Comparison of ENCODE assay signal across 11 mouse cellular contexts in genomic region chr1:95241671-95242150, GRCm38 (mm10).
"Had no signal": no experiment of that assay in that cellular context is flagged by ENCODE, and none has a peak within 500 bp of the region (broad histone marks: within the 10 kb centered on the region; RNA-seq: fewer than 3 reads in every experiment).

No protein-coding gene starts in this region.

- ATAC-seq: liver, postnatal 0 days; lung, postnatal 0 days; midbrain, embryonic 13.5 days; midbrain, embryonic 15.5 days had no signal

- DNase-seq: liver, postnatal 0 days; lung, adult 2 months; lung, postnatal 14 days; lung, postnatal 36 days; right cerebral cortex, postnatal 14 days; thymus, adult 18-20 months; thymus, postnatal 14 days; thymus, postnatal 4 days had no signal
